Mouse (Mus musculus) neural tube, postnatal 0 days (tissue): ENCODE data around the gene Zfp143. TPM values are rescaled to one million over a fixed set of nuclear protein-coding genes. Genes with fewer than 3 reads are reported as not detected.

ENCODE experiments used
- polyA plus RNA-seq: library from polyadenylated mRNA; unstranded; fragments of >200 nt; fragmentation: Nextera tagmentation; extraction: Ambion mirVana; gene quantifications from 2 replicates; pipeline ENCODE4 v1.2.1, GENCODE M21; 2015

Zfp143 gene
- 6.6 and 6.8 TPM in 2 replicates for polyA plus RNA-seq

DNA sequence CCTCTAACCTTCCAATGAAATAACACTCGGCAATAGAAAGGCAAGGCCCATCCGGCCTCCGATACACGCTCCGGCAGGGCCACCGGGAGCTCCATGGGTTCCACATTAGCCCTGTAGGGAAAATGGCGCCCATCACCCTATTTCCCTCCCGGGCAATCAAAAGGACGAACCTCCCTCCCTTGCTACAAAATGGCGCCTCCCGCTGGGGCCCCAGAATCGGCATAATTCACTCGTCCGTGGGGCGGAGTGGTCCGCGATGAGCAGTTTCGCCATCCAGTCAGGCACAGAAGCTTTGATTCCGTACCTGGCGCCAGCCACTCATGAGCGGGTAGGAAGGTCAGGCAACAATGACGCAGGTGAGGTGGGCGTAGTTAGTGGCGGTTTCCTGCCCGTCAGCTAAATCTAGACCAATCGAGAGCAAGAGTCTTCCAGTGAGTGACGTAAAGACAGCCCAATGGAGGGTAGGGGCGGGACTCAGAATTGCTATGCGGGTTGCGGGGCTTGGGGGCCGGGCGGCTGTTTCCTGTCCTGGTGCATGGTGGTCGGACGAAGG, at the start of gene Zfp143:
TSS of gene Zfp143 (plus strand) at position 19 of the 553 bp plus-strand sequence.

DNA sequence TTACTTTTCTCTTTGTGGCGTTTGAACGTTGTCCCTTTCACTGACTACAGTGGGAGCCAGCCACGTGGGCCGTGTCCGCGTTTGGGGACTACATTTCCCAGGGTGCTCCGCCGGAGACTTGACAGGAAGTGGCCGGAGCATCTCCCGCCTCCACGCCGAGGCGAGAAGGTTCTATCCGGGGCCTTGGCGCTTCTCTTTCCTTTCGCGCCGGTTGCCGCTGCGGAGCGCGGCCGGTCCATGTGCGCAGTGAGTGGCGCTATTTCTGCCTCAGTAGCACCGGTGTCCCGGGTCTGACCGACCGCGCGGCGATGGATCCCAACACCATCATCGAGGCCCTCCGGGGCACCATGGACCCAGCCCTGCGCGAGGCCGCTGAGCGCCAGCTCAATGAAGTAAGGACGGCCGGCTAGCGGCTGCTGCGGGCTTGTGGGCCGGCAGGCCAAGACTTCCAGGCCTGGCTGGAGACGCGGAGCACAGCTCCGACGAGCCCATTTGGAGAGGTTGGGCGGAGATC, 42.8 kb upstream of the Zfp143 start, which contains the start of gene Ipo7:
TSS of gene Ipo7 (plus strand) at position 158 of the 514 bp plus-strand sequence.

DNA sequence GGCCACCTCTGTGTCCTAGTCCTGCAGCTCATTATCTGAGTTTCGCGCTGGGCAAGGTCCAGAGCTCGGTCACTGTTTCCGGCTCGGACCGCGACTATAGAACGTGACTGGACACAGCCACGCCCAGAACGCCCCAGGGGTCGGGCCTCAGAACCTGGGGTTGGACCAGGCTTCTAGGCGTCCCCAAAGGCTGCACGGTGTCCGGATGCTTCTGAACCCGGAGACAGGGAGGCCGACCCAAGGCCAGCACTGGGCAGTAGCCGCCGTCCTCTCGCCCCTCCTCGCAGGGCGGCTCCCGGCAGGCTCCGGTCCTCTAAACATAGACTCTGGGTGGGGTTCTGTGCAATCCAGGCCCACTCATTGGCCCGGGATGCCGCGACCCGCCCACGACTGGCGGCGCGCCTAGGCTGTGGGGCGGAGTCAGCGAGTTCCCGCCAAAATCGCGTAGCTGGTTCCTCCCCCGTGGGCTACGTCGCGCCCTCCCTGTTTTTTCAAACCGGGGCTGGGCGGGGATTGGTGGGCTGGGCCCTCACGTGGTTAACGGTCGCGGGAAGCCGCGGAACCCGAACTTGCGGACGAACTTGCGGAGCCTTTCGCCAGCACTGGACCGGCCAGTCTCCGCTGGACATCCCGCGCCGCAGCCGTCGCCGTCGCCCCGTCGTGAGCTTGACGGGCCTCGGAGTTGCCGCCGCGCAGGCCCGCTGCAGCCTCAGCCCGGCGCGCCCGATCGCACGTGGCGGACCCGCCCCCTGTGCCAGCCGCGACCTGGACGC, 60.7 kb downstream of the Zfp143 start, which contains the start of gene Wee1:
TSS of gene Wee1 (plus strand) at position 531 of the 773 bp plus-strand sequence.

Other genes starting within 250 kb of the Zfp143 start
- gene Scube2, start 195.5 kb upstream of the Zfp143 start, polyA plus RNA-seq = 1.7 and 2.2 TPM in 2 replicates
- 40.5 and 41.7 TPM in 2 replicates for gene Dennd5a, start 100.7 kb upstream of the Zfp143 start, polyA plus RNA-seq
- 60.9 and 71.7 TPM in 2 replicates for gene Tmem41b, start 74.3 kb upstream of the Zfp143 start, polyA plus RNA-seq
- 25.8 and 28.8 TPM in 2 replicates for gene Ipo7, start 42.9 kb upstream of the Zfp143 start, polyA plus RNA-seq
- 5.2 and 5.7 TPM in 2 replicates for gene Wee1, start 60.8 kb downstream of the Zfp143 start, polyA plus RNA-seq
- gene Swap70, start 160.5 kb downstream of the Zfp143 start, polyA plus RNA-seq = 11.5 and 13.4 TPM in 2 replicates